Mouse (Mus musculus): ENCODE measurements around the gene Lifr.

Lifr gene

DNA sequence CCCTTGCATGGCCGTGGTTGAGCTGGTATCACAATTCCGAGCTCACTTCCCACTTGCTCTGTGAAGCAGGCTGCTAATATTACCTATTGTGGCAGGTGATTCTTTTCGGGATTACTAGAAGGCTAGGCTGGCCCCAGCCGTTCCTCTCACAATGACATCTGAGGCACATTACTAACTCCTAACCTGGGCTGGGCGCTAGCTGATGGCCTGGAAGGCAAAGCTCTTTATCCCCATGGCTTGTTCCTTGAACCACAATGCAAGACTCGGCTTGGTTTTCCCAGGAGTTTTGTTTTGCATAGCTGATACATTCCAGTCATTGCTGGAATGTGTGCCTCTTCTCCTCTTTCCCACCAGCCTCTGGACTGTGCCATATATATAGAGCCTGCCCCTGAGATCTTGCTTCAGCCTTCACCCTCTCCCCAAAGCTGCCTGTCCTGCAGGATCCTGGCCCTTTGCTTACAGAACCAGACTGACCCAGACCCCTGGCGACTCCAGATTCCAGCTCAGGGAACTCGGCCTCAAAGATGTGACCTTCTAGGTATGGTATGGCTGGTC is at the start of gene Lifr:
Lifr (plus strand) TSS at position 404 of the 555 bp plus-strand sequence.
- no peak for DNase-seq (ENCODE audit: low spot score)

DNA sequence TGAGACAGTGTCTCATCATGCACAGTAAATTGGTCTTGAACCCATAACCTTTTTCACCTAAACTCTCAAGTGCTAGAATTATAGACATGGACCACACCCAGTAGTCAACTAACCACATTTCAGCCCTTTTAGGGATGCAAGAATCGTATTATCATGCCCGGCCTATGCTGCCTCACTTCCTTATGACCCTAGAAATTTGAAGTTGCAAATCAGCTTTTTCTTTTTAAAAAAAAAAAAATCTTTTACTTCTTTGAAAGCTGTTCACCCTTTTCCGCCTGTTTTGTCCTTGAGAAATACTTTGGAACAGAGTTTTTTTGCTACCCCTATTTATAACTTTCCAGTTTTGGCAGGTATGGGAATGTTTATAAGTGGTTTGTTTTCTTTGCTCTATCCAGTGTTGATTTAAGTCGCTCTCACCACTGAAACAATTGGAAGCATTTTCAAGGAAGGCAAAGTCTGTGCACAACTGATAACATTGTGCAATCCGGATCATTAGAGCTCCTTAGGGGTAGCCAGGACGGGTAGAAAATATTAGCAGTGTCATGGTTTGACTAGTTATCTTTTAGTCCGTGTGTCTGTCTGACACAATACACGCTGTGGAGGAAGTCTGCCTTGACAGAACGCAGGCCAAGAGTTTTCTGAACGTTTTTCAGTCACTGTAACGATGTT is 46.2 kb upstream of the Lifr start:
- DNase-seq (ENCODE audit: low spot score), result no peak

DNA sequence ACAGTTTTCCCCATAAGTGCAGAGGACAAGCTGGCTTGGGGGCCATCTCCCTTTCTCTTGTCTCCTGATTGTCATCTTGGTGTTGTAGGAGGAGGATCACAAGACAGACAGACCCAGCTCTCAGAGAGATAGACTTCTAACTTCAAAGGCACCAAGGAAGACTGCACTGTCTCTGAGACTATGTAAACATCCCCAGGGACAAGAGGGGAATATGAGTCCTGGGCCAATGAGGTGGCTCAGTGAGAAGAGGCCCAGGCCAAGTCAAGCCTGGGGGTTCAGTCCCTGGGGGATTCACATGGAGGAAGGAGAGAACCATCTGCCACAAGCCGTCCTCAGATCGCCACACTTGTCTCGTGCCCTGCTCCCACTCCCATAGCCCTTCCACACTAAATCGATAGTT is 45.4 kb upstream of the Lifr start:
- no peak for DNase-seq (ENCODE audit: low spot score)

DNA sequence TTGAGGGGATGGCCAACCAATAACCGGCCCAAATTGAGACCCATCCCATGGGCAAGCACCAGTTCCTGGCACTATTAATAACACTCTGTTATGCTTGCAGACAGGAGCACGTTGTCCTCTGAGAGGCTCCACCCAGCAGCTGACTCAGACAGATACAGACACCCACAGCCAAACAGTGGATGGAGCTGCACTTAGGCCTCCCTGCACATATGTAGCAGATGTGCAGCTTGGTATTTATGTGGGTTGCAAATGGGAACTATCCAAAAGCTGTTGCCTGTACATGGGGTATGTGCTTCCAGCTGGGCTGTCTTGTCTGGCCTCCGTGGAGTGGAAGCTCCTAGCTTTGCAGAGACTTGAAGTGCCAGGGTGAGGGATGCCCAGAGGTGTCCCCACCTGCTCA is 42.5 kb upstream of the Lifr start:
- no peak for DNase-seq (ENCODE audit: low spot score)

DNA sequence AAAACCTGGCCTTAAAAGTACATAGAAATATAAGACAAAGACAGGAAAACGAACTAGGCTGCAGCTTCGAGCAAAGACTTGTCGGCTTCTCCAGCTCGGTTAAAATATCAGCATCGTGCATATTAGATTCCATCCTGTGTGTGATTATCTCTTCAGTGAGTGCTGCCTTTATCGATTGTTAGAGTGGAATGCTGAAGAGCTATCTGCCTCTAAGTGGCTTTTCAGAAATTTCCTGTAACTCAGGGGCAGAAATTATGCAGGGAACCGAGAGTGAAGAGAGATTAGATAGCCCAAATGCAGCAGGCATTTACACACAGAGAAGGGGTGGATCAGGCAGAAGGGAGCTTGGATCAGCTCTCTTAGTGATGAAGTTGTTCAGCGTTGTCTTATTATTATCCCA is 41.5 kb upstream of the Lifr start:
- DNase-seq (ENCODE audit: low spot score), result no peak

DNA sequence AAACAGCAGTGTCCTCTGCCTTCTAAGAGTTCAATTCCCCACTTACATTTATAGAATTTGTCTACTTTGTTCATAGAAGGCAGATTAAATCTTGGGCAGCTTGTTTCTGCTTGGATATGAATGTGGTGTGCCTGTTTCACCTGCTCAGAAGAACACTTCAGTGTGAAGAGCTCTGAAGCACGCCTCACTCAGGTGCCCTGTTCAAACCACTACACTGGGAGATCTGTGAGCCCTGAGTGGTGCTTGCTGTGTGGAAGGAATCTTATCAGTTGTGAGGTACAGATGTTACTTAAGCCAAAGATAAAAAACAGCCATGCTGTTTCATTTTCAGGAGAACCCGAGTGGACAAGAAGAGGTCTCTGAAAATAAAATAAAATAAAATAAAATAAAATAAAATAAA is 38.7 kb upstream of the Lifr start:
- DNase-seq (ENCODE audit: low spot score), result no peak

DNA sequence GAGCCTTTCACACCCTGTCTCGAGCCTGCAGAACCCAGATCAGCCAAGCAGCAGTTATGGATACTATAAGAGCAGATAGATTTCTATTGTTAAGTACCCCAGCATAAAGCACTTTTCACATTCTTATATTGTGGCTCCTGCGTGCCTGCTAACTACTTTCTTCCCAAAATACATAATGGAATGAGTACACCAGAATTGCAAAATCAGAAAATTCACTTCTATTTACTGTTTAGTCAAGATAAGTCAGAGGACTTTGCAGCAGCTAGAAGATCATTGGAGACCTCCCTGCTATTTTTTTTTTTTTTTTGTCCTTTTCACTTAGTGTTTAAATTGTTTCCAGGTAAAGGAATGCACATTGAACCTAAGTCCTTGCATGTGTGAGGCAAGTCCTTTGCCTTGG is 38.3 kb upstream of the Lifr start:
- DNase-seq (ENCODE audit: low spot score), result no peak

DNA sequence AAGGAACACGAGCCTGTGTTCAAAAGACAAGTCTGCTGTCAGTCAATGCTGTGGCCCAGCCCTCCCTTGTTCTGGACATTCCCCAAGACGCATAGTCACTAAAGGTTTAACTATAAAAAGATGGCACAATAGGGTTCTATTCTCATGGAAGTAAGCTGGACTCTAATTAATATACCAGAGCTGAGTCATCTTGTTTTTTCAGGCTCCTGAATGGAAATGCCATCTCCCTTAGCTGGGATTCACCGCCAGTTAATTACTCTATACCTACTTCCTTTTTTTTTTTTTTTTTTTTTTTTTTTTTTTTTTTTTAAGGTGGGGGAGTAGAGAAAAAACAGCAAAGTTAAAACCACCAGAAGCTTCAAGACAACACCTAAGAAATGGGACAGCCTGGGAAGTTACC is 33.6 kb upstream of the Lifr start:
- no peak for DNase-seq (ENCODE audit: low spot score)

DNA sequence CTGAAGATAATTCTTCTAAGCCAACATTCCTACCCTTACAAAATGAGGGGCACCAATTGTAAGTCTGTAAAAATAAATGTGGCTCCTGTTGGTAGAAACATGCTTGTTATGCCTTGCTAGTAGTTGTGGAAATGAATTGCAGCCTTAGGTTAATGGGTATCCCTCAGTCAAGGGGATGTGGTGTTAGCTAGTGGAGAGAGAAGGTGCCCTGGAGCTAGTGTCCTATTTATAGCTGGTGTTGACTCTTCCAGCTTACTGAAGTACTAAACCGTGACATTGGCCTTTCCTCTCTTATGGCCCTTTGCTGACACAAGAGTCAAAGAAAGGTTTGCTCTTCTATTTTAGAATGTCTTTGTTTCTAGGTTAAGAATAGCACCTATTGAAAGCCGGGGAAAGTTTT is 29.9 kb upstream of the Lifr start:
- DNase-seq (ENCODE audit: low spot score), result no peak

DNA sequence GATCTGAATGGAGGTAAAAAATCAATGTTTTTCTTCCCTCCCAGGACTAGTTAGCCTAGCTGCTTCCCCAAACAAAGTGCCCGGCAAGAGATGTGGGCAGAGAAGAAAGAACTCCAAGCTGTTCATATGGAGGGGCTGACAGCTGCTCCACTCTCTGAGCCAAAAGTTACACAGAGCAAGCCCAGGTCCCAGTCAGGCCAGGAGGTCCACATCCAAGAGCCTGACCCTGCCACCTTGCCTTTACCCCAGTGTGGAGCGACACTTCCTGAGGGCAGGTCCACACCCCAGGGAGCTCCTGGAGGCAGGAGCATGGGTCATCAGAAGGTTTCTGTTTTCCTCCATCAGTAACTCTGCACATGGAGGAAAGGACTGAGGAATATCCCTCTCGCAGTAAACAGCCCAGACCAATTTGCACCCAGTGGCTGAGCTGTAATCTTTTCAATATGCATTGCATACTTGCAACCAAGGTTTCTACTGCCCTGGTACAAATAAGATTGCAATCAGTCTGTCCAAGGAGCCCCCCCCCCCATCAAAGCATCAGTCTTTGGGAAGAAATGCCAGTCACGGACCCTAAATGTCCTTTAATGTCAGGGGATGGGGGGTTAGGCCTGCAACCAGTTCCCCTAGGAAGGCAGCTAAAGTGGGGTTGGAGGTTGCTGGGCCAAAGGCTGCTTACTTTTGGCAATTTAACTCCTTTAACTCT is 28.3 kb upstream of the Lifr start:
- no peak for DNase-seq (ENCODE audit: low spot score)

DNA sequence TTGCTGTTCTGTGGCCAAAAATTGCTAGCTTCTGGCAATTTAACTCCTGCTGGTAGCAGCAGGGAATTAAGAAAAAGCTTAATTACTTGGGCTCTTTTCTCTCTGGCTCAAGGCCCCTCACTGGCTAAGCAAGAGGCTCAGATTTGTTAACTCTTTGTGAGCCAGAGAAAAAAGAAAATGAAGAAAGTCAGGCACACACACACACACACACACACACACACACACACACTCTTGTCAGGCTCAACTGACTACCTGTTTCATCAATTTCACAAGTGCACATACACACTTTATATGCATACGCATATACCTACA is 27.8 kb upstream of the Lifr start:
- DNase-seq (ENCODE audit: low spot score), result no peak

DNA sequence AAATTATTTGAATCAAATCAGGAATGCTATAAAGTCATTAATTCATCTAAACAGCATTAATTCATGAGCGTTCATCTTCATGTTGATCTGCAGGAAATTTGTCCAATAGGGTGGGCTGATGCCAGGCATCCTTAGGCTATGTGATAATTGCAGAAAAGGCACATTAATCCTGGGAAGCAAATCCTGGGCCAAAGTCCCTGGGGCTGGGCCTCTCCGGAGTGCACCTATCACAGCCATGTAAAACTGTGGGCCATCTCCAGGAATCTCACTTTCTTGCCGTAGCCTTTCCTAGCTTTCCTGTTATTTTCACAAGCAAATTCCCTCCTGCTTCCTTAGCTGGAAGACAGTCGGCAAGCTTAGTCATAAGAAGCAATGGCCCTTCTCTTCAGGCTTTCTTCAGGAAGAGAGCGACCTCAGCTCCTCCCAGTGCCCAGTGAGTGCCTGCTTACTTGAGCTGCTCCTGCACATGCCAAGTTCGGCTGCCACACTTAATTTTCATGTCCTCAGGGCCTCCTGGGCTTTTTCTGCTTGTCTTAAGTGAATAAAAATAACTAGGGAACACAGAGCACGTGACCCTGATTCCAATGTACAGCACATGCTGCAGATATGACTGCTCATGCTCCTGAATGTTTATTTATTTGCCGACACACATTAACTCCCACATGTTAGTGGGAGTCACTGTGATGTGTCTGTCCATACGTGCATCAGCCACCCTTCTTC is 26.7 kb upstream of the Lifr start:
- DNase-seq (ENCODE audit: low spot score), result no peak

DNA sequence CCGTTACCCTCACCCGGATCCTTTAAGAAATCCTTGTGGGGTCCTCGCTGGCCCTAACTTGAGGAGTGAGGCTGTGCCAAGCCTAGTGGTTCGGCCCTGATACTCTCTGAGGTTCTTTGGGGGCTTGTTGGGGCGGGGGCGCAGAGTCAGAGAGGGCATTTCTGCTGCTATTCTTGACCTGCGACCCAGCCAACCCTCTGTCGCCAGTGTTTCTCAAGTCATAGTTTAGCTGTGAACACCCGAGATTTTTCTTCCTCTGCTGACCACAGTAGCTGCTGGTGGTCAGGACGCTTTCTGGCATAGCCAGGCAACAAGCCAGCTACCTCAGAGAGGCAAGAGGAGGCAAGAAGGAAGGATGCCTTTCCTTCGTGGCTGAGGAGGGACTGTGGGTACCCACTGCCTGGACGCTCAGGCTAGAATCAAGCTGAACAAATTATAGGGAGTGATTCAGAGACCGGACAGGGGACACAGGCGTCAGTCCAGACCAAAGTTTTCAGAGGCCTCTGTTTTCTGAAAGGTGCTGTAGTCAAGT is 25.4 kb upstream of the Lifr start:
- no peak for DNase-seq (ENCODE audit: low spot score)

DNA sequence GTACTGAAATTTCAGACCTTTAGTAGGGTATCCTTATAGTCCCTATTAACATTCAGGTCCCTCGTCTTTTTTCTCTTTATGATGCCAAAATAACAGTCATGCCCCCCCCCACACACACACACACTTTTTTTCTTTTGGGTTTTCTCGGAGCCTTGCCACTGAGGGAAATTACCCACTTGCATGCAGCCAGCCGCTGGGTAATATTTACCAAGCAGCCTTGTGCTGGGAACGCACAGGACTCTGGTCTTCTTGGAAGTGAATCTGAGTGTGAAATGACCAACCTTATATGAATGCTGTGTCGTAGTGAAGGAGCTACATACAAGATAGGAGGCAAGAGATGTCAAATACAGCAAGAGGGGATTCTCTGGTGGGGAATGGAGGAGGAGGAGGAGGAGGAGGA is 24.8 kb upstream of the Lifr start:
- DNase-seq (ENCODE audit: low spot score), result no peak

DNA sequence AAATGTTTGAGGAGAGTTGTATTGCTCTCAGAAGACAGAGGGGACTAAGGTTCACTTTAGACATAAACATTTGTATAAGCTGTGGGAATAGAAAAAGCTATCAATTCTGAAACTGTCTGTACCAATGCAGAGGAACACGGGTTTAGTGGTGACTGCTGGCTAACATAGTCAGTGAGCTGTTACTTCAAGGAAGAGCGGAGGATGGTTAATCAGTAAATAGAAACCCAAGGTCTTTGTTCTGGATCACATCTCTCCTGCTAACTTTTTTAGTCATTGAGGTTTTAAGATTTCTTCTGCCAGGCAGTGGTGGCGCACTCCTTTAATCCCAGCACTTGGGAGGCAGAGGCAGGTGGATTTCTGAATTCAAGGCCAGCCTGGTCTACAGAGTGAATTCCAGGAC is 23.7 kb upstream of the Lifr start:
- DNase-seq (ENCODE audit: low spot score), result no peak

DNA sequence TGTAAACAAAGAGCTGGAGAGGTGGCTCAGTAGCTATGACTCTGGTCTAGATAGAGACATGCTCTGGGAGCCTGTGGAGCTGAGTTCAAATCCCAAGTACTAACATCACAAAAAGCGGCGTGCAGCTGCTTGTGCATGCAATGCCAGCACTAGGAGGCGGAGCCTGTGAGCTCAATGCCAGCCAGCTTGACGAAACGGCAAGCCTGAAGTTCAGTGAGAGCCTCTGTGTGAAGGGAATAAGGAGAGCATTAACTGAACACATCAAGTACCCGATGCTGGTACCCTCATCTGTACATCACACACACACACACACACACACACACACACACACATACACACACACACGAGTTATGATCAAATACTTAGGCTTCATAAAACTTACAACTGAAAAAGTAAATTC is 21.0 kb upstream of the Lifr start:
- DNase-seq (ENCODE audit: low spot score), result no peak

DNA sequence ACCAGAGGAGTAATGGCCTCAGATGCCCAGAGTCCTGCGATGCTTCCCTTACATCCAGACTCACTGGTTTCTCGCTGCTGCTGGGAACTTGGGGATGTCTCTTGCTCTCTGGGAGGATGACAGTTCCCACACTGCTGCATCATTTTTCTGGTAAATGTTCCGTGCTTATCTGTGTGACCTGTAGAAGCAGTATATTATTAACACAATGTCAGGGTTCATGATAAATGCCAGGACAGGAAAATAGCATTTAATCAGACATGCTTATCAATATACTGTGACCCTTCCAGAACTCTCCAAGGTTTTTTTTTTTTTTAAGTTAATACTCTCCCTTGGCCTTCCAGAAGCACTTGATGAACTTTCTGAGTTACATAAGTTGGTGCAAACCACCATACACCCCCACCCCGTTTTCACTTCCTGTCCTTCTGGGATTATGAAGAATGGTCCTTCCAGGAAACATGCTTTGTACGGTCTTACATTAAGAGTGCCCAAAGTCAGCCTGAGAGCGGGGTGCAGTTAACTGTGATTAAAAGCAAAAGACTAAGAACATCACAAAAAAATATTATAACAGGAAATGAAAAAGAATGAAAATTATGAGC is 20.1 kb upstream of the Lifr start:
- no peak for DNase-seq (ENCODE audit: low spot score)

DNA sequence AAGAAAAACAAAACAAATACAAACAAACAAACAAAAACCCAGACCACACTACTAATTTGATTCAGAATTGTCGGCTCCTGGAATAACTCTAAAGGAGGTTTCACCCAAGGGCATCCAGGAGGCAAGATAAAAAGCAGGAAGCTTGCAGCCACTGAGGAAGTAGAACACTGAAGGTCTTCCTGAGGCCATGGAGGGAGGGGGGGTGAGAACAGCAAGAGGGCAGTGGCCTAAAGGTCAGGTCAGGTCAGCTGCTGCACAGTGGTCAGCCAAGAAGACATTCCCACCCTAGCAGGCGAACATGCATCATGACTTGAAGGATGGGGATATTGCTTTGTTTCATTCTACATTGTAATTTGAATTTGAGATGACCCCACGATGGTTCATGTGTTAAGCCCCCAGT is 17.1 kb upstream of the Lifr start:
- no peak for DNase-seq (ENCODE audit: low spot score)

DNA sequence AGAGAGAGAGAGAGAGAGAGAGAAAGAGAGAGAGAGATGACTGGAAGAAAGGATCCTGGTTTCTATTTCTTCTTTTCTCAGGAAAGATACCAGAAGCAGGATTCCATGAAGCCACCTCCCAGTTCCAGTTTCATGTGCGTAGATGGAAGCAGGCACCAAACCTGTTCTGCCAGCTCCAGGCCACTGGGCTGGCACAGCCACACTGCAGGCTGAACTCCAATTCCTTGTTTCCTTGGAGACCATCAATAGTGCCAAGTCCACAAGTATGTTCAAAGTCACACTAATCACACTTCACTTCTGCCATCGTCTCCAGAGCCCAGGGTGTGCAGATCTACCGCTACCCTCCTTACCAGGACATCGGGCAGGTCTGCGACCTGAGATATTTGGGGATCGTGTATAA is 15.2 kb upstream of the Lifr start:
- DNase-seq (ENCODE audit: low spot score), result peak; percentile 34

DNA sequence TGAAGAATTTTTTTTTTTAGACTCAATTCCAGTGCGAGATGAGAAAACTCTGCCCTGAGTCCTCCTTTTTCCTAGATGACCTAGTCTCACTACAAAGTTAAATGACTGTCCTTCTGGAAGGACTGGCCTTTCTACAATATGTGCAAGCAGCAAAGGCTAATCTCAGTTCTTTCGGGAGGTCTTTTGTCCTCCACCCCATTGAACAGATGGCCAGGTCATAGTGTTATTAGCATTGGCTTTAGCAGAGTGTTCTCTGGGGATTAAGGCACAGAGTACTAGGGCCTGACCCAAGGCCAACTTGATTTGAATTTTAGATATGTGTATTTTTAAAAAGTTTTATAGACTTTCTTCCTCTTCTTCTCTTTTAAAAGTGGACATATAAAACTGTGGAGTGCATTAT is 12.1 kb upstream of the Lifr start:
- no peak for DNase-seq (ENCODE audit: low spot score)

DNA sequence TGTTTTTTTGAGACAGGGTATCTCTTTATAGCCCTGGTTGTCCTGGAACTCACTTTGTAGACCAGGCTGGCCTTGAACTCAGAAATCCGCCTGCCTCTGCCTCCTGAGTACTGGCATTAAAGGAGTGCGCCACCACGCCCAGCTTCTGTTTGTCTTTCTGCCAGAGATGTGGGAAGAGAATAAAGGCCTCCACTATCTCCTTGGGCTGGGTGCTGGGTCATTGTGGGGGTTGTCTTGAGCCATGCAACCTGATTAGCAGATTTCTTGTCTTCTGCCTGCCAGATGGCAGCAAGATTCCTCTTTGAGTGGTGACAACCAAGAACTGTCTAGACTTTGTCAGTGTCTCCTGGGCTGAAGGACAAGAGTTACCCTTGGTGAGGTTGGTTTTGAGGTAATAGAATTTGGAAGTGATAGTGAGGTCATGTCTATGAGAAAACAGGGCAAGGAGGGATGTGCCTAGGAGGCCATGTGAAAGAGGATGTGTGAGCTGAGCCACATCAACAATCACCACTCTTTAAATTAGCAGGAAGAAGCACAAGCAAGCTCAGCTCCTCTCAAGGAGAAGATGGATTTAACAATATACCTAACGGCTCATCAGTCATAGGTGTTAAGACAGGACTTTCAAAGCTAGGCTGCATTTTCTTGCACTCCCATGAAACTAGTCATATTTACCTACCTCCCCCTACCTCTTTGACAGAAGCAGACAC is 10.6 kb upstream of the Lifr start:
- no peak for DNase-seq (ENCODE audit: low spot score)

All from ovary, postnatal 36 days (tissue).